Mouse (Mus musculus): ENCODE results near the gene Cftr. TPM values are rescaled to one million over a fixed set of nuclear protein-coding genes. Genes with fewer than 3 reads are reported as not detected.

Gene Cftr
- polyA plus RNA-seq, 1 experiment, result 0.08 TPM

GRCm38 (mm10) chr6:18322950-18323349 is 152.5 kb downstream of the Cftr start:
- H3K4me3 ChIP-seq (replicated peaks; ENCODE audit: insufficient read depth, low read depth, low read length), result no peak overlapping the region
- H3K27ac ChIP-seq (ENCODE audit: insufficient read depth, low read length), result no peak overlapping the region
- H3K4me1 ChIP-seq (ENCODE audit: control insufficient read depth, insufficient read depth, low read length), result no peaks in the 10 kb centered on the region
- H3K27me3 ChIP-seq (ENCODE audit: control insufficient read depth, insufficient read depth, low read length), result no peaks in the 10 kb centered on the region
- no peak for DNase-seq
- TF ChIP-seq CTCF (IDR thresholded peaks at IDR 0.05; ENCODE audit: borderline replicate concordance, insufficient read depth, low read depth, low read length) (no peak), POLR2A (IDR thresholded peaks at IDR 0.05; ENCODE audit: borderline replicate concordance, insufficient read depth, low read length) (no peak)
- 86% methylated on average over 1 of the region's 1 CpGs for WGBS

- H3K27ac ChIP-seq (ENCODE audit: insufficient read depth, low read length), result no peak overlapping the region
- TF ChIP-seq CTCF (IDR thresholded peaks at IDR 0.05; ENCODE audit: borderline replicate concordance, insufficient read depth, low read depth, low read length), result no peak
- TF ChIP-seq POLR2A (IDR thresholded peaks at IDR 0.05; ENCODE audit: borderline replicate concordance, insufficient read depth, low read length), result no peak
- H3K4me1 ChIP-seq (ENCODE audit: control insufficient read depth, insufficient read depth, low read length), result no peaks in the 10 kb centered on the region
- 79% methylated on average over 3 of the region's 3 CpGs for WGBS
- DNase-seq, result no peak
- H3K4me3 ChIP-seq (replicated peaks; ENCODE audit: insufficient read depth, low read depth, low read length), result no peak overlapping the region
- H3K27me3 ChIP-seq (ENCODE audit: control insufficient read depth, insufficient read depth, low read length), result no peaks in the 10 kb centered on the region
Measured at GRCm38 (mm10) chr6:18335393-18335792, 164.9 kb downstream of the Cftr start.

GRCm38 (mm10) chr6:18338307-18338706 is 167.8 kb downstream of the Cftr start:
- Histone ChIP-seq H3K27ac (ENCODE audit: insufficient read depth, low read length) (no peak overlapping the region), H3K4me1 (ENCODE audit: control insufficient read depth, insufficient read depth, low read length) (no peaks in the 10 kb centered on the region), H3K4me3 (replicated peaks; ENCODE audit: insufficient read depth, low read depth, low read length) (no peak overlapping the region), H3K27me3 (ENCODE audit: control insufficient read depth, insufficient read depth, low read length) (no peaks in the 10 kb centered on the region)
- TF ChIP-seq CTCF (IDR thresholded peaks at IDR 0.05; ENCODE audit: borderline replicate concordance, insufficient read depth, low read depth, low read length) (no peak), POLR2A (IDR thresholded peaks at IDR 0.05; ENCODE audit: borderline replicate concordance, insufficient read depth, low read length) (no peak)
- no peak for DNase-seq

- DNase-seq, result no peak
- H3K4me1 ChIP-seq (ENCODE audit: control insufficient read depth, insufficient read depth, low read length), result no peaks in the 10 kb centered on the region
- WGBS, result 95% methylated on average over 2 of the region's 2 CpGs
- TF ChIP-seq CTCF (IDR thresholded peaks at IDR 0.05; ENCODE audit: borderline replicate concordance, insufficient read depth, low read depth, low read length) (no peak), POLR2A (IDR thresholded peaks at IDR 0.05; ENCODE audit: borderline replicate concordance, insufficient read depth, low read length) (no peak)
- no peaks in the 10 kb centered on the region for H3K27me3 ChIP-seq (ENCODE audit: control insufficient read depth, insufficient read depth, low read length)
- no peak overlapping the region for H3K27ac ChIP-seq (ENCODE audit: insufficient read depth, low read length)
- H3K4me3 ChIP-seq (replicated peaks; ENCODE audit: insufficient read depth, low read depth, low read length), result no peak overlapping the region
Measured at GRCm38 (mm10) chr6:18344272-18344671, 173.8 kb downstream of the Cftr start.

GRCm38 (mm10) chr6:18349153-18349858 is 178.8 kb downstream of the Cftr start:
- no peak for DNase-seq
- Histone ChIP-seq H3K27ac (ENCODE audit: insufficient read depth, low read length) (no peak overlapping the region), H3K4me3 (replicated peaks; ENCODE audit: insufficient read depth, low read depth, low read length) (no peak overlapping the region), H3K27me3 (ENCODE audit: control insufficient read depth, insufficient read depth, low read length) (no peaks in the 10 kb centered on the region), H3K4me1 (ENCODE audit: control insufficient read depth, insufficient read depth, low read length) (no peaks in the 10 kb centered on the region)
- no peak for TF ChIP-seq CTCF (IDR thresholded peaks at IDR 0.05; ENCODE audit: borderline replicate concordance, insufficient read depth, low read depth, low read length)
- TF ChIP-seq POLR2A (IDR thresholded peaks at IDR 0.05; ENCODE audit: borderline replicate concordance, insufficient read depth, low read length), result no peak
- WGBS, result 77% methylated on average over 3 of the region's 3 CpGs

GRCm38 (mm10) chr6:18360154-18360553 is 189.7 kb downstream of the Cftr start:
- no peak for DNase-seq
- Histone ChIP-seq H3K27me3 (ENCODE audit: control insufficient read depth, insufficient read depth, low read length) (no peaks in the 10 kb centered on the region), H3K4me3 (replicated peaks; ENCODE audit: insufficient read depth, low read depth, low read length) (no peak overlapping the region), H3K4me1 (ENCODE audit: control insufficient read depth, insufficient read depth, low read length) (no peaks in the 10 kb centered on the region), H3K27ac (ENCODE audit: insufficient read depth, low read length) (no peak overlapping the region)
- TF ChIP-seq CTCF (IDR thresholded peaks at IDR 0.05; ENCODE audit: borderline replicate concordance, insufficient read depth, low read depth, low read length) (no peak), POLR2A (IDR thresholded peaks at IDR 0.05; ENCODE audit: borderline replicate concordance, insufficient read depth, low read length) (no peak)
- WGBS, result 72% methylated on average over 1 of the region's 1 CpGs

- no peak overlapping the region for H3K27ac ChIP-seq (ENCODE audit: insufficient read depth, low read length)
- no peak for TF ChIP-seq POLR2A (IDR thresholded peaks at IDR 0.05; ENCODE audit: borderline replicate concordance, insufficient read depth, low read length)
- no peak for TF ChIP-seq CTCF (IDR thresholded peaks at IDR 0.05; ENCODE audit: borderline replicate concordance, insufficient read depth, low read depth, low read length)
Measured at GRCm38 (mm10) chr6:18360955-18361354, 190.5 kb downstream of the Cftr start.

GRCm38 (mm10) chr6:18362232-18362631 is 191.7 kb downstream of the Cftr start:
- no peak for DNase-seq
- Histone ChIP-seq H3K27ac (ENCODE audit: insufficient read depth, low read length) (no peak overlapping the region), H3K27me3 (ENCODE audit: control insufficient read depth, insufficient read depth, low read length) (no peaks in the 10 kb centered on the region), H3K4me3 (replicated peaks; ENCODE audit: insufficient read depth, low read depth, low read length) (no peak overlapping the region), H3K4me1 (ENCODE audit: control insufficient read depth, insufficient read depth, low read length) (no peaks in the 10 kb centered on the region)
- WGBS, result 61% methylated on average over 5 of the region's 5 CpGs
- TF ChIP-seq CTCF (IDR thresholded peaks at IDR 0.05; ENCODE audit: borderline replicate concordance, insufficient read depth, low read depth, low read length), result no peak
- TF ChIP-seq POLR2A (IDR thresholded peaks at IDR 0.05; ENCODE audit: borderline replicate concordance, insufficient read depth, low read length), result no peak

More at GRCm38 (mm10) chr6:18360955-18361354, 190.5 kb downstream of the Cftr start:
- no peak for DNase-seq
- no peaks in the 10 kb centered on the region for H3K27me3 ChIP-seq (ENCODE audit: control insufficient read depth, insufficient read depth, low read length)
- H3K4me1 ChIP-seq (ENCODE audit: control insufficient read depth, insufficient read depth, low read length), result no peaks in the 10 kb centered on the region
- no peak overlapping the region for H3K4me3 ChIP-seq (replicated peaks; ENCODE audit: insufficient read depth, low read depth, low read length)

Measured in cerebellum, adult 2 months (tissue).